Mouse (Mus musculus): ENCODE measurements around the gene Acpp.

Gene Acpp

DNA sequence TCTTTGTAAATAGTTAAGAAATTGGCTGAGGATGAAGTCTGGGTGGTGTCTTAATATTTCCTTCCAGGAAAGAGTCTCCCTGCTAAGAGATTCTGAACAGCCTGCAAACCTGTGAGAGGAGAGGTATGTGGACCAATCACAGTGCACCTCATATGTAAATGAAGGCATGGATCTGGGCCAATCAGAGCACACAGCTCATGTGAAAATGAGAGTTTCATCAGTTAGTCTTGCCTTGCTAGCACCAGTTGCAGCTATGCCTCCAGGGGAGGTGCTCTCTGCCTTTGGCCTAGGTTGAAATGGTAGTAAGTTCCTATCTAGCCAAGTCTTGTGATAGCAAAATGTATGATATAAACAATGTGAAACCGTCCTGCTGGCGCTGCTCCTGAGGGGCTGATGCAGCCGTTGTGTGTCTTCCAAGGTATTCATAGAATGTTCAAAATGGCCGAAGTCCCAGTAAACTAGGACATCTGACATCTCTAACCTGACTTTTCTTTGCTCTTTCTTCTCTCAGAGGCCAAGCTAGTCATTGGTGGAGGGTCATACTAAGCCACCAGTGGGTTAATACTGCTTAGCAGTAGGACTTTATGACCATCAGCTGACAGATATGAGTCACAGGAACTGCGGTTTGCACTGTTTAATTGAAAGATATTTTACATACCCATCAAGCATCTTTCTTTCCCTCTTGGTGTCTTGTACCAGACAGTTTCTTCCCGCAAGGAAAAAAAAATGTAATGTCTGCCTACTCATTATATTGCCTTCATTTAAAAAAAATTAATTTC lies 32.0 kb downstream of the Acpp start:
- in situ Hi-C loops (cut with MboI, MseI): no loop called here

DNA sequence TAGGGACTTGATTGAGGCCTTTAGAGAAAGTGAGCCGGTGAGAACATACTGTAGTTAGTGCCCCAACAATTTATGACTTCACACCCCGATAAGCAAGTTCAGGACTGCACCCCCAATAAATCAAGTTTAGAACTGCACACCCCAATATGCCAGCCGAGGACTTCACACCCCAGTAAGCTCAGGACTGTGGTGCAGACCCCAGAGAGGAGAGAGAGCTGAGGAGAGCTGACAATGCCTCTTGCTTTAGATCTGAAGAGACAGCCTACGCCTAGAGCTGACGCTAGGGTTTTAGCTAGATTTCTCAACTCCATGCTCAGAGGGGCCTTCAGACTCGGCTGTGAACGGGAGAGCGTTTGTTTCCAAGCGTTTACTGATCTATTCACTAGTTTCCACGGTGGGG lies 32.7 kb downstream of the Acpp start:
- in situ Hi-C loops (cut with MboI, MseI): no loop called here

DNA sequence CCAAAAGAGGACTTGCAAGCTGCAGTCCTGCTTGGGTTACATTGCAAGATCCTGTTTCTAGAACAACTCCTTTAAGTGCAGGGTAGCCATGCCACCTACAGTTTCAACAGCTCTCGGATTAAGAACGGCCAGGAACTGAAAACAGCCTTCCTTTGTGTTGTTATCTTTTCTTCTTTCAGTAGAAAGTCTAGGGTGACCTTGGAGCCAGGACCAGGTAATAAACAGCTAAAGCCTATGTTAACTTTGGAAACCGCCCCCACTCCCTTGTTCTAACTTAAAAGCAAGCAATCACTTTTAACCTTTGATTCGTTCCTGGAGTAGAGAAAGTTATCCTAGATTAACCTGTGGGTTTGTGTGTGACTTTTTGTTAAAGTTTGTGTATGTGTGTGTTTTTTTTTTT lies 33.2 kb downstream of the Acpp start:
- in situ Hi-C loops (cut with MboI, MseI): no loop called here

DNA sequence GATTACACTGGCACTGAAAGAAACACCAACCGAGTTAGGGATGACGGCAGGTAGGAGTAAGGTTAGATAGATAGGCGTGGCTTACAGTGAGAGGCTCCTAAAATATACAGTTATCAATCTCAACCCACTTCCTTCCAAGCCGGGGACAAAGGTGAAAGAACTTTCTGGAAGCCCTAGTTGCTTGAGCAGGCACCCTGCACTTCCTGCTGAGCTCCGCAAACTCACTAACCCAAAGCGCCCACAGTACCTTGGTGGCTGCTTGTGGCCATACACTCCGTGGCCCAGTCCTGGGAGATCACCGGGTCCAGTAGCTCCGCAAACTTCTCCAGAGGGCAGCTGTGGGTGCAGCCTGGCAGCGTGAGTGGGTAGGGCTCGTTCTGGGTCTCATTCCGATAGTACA lies 37.0 kb downstream of the Acpp start:
- in situ Hi-C loops (cut with MboI, MseI): no loop called here

DNA sequence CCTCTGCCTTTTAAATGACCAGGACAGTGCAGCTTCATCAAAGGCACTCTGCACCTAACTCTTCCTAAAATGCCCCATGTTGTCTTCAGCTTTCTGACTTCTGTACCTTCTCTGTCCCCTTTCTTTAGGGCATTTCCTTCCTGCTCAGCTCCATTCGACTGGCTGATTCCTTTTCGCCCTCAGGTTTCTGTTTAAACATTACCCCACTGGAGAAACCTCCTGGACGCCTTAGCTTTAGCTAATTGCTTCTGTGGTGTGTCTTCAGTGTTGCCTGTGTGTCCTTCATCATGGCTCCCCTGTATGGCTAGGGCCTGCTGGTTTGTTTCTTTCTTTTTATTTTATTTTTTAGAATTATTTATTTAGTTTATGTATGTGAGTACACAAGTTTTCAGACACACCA lies 40.5 kb downstream of the Acpp start:
- in situ Hi-C loops (cut with MboI, MseI): no loop called here

DNA sequence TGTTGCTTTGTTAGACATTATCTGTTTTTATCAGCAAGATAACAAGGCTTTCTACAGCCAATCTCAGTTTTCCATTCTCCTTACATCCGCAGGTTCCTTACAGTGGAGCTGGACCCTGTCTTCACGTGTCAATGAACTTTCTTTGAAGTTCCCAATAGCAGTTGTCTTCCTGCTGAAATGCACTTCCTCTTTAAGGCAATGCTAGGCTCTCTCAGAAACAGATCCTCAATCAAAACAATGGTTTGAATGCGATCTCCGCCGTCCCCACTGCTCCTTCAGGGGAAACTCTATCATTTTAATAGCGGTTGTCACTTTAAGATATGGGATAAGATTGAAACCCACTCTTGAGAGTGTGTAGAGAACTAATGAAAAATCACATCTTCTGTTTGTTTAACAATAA lies 52.6 kb downstream of the Acpp start:
- in situ Hi-C loops (cut with MboI, MseI): no loop called here

DNA sequence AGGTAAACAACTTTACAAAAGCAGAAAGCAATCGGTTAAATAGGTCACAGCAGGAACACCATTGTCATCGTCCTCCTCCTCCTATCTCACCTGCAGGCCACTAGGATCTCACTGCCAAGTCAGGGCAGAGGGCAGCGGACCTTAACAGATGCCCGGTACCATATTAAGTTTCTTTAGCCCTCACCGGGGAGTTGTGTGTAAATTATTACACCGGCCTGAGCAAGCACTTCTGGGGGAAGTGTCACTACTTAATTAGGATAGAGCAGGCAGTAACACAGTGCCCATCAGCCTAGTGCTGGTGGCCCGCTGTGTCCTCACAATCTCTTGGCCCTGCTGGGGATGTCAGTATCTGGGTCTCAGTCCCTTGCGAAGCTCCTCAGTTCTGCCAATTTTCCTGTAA lies 55.0 kb downstream of the Acpp start:
- in situ Hi-C loops (cut with MboI, MseI): no loop called here

DNA sequence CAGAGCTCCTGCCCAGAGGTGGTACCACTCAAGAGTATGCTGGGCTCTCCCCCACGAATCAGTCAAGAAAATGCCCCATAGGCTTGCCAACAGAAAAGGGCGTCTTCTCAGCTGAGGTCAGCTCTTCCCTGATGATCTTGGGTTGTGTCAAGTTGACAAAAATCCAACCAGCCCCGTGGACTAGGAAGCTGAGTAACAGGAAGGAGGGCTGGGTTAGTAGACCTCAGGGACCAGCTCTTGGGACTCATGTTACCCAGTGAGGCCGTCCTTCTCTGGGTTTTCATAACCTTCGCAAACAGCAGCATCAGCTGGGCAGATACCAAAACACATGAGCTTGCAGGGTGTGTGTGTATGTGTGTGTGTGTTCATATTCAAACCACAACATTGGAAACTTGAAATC lies 55.8 kb downstream of the Acpp start:
- in situ Hi-C loops (cut with MboI, MseI): no loop called here

DNA sequence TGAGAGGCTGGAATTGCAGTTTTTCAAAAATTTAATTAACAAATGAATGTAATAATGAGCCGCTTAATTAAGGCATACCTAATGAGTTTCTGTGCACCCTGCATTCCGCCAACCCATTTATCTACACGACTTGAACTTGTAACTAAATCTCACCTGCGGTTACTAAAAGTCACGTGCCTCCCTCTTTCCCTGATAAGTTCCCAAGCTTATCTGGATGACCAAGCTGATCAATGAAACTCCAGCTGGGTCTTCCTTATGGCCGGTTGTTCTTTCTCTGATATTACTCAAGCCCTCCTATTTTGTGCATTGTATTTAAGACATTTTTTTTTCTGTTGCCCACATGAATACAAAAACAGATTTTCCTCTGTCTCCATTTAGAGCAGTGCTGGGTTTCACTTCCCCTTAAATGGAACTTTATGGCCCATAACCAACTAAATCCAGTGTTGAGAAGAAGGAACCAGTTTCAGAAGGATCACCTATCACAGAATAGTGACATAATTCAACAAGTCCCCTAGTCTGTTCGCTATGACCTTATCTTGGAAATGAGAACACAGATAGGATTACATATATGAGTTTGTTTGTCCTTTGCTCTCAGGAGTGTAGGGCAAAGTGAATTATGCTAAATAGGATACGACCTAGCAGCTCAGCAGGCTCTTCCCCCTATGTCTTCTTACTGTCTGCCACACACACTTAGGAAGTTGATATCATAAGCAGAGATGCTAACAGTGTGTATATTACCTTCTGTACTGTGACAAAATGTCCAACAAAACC lies 56.6 kb downstream of the Acpp start:
- in situ Hi-C loops (cut with MboI, MseI): no loop called here

DNA sequence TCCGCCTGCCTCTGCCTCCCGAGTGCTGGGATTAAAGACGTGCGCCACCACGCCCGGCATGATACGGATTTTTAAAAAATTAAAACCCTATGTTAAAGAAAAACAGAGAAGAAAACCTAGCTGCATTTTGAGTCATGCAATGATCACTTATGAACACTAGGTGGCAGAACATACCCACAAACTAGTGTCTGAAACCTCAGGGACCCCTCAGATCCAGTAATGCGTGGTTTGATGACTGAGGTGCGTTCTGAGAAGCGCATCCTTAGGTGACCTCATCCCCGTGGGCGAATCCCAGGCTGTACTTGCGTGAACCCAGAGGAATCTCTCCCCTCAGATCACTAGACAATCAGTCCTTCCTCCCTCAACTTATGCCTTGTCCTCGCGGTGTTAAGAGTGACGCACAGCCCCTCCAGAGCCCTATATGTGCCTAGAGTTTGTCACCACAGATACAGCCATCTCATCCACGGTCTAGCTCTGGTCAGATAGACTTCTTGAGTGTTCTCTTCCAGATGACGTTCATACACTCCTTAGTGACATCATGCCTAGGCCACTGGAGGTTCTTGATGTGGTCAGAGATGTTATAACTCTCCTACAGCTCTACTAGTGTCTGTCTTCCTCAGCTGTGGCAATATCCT lies 59.9 kb downstream of the Acpp start:
- in situ Hi-C loops (cut with MboI, MseI): no loop called here

DNA sequence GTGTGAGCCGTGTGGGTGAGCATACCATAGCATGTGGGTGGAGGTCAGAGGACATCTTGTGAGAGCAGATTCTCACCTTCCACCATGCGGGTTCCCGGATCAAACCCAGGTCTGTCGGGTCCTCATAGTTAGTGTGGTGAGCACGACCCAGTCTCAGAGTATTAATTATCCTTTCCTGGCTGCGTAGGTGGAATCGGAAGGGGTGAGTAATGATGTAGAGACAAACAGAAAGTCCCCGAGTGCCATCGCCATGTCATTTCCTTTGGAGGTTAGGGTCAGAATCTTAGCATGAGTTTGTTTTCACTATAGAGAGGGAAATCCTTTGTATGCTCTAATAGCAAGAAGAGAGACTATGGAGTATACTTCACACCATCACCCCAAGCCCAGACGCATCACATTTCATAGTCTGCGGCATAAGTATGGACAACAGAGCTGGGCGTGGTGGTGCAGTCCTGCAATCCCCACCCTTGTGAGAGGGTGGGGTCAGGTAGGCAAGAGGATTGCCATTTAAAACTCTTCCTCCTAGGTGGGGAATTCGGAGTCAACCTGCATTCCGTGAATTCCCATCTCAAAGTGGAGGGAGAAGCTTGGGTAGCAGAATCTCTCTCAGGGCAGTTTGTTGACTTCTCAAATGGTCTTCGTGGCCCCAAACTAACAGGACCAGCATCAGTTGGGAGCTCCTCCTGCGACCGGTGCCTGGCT lies 62.3 kb downstream of the Acpp start:
- in situ Hi-C loops (cut with MboI, MseI): no loop called here

DNA sequence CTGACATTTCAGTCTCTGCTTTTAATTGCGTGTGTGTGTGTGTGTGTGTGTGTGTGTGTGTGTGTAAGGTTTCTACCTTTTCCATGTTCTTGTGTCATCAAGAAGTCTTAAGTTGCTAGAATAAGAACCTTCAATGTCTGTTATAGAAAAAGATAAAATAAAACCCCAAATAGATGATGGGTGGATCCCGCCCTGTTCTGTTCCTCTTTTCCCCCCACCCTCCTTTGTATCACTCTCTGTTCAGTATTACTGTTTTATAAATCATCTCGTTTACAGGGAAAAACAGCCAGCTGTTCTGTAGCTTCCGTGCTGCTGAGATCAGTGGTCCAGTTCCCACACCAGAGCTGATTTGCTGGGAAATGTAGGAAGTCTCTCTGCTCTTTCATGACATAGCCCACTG lies 65.5 kb downstream of the Acpp start:
- in situ Hi-C loops (cut with MboI, MseI): no loop called here

DNA sequence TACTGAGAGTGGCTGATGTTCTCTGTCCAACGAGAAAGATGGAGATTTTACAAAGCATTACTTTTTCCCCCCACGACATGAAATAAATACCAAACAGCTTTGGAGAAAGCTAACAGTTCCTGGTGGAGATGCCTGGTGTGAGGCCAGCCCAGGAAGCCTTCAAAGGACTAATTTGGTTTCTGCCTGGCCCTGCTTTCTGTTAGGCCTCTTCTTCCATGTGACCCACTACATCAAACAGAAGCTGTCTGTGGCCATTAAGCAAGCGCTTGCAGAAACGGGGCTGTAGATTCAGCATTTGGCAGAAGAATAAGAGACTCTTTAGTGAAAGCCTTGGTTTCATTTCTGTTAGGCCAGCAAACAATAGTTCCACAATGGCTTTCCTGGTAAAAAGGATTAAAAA lies 65.9 kb downstream of the Acpp start:
- in situ Hi-C loops (cut with MboI, MseI): no loop called here

DNA sequence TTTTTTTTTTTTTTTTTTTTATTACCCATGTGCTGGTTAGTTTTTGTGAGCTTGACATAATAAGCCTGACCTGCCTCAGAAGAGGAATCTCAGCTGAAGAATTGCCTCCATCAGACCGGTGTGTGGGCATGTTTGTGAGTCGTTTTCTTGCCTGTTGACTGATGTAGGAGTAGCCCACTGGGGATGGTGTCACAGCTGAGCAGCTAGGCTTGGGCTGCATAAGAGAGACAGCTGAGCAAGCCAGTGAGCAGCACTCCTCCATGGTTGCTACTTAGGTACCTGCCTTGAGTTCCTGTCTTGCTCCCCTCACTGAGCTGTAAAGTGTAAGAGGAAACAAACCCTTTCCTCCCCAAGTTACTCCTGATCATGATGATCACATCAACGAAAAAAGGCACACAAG lies 67.6 kb downstream of the Acpp start:
- in situ Hi-C loops (cut with MboI, MseI): loop anchor here (10.0 kb wide), 1 partner anchor 1375 kb away; the partner anchor contains the start of gene Pik3r4

DNA sequence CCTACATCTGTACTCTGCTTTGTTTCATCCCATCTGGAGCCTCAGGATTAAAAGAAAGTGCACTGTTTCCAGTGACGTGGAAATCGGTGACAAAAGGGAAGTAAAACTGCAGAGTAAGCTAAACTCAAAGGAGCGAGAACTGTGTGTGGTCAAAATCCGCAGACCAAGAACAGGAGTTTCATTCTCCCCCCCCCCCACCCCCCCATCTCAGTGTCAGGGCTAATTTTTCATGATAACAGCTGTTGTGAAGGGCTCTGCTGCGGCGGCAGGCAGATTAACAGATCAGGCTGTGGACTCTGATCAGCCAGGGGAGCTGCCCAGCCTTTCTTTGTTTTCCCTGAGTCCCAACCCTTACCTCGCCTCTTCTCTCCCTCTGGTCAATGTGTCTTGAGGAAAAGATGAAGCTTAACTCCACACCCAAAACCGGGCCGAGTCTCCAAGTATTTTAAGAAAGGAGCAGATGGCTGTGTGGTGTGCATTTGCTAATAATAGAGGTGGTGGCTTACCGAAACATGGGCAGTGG lies 68.1 kb downstream of the Acpp start:
- in situ Hi-C loops (cut with MboI, MseI): loop anchor here (10.0 kb wide), 1 partner anchor 1375 kb away; the partner anchor contains the start of gene Pik3r4

DNA sequence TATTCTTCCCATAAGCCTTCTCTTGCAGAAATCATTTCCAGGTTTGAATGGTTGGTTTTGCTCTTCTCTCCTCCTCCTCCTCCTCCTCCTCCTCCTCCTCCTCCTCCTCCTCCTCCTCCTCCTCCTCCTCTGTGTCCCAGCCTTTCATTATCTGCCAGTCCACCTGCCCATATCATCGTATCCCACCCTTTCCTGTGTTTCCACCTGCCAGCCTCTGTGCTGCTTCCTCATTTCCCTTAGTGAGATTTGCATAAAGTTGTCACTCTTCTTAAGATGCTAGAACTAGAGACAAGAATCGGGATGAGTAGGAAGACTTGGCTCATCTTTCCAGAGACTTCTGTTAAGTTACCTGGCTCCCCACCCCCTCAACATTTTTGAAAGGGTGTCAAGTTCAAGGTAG lies 73.0 kb downstream of the Acpp start:
- in situ Hi-C loops (cut with MboI, MseI): loop anchor here (10.0 kb wide), 1 partner anchor 1380 kb away; the partner anchor contains the start of gene Pik3r4

DNA sequence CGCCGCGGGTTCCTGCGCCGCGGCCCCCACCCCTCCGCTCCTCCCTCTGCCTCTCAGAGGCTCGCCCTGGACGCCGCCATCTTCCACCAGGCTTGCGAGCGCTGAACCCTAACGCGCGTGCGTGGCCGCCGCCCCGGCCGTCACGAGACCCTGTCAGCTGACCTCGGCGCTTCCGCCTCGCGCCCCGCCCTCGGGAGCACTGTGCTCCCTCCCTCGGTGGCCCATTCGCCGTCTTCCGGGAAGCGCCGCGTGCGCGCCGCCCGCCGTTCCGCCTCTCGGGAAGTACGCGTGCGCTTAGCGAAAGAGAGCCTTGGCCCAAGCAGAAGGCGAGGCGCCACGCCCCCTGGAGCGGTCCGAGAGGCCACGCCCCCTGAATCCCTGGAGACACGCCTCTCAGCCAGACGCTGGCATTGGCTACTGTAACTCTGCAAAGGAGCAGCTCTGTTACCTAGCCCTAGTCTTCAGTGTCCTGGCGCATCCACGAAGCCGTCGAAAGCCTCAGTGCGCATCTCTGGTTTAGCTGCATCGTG lies 74.7 kb downstream of the Acpp start, which contains the start of gene Dnajc13:
Gene Dnajc13, minus strand, starts transcription at position 108 of the 530 bp plus-strand sequence.
- in situ Hi-C loops (cut with MboI, MseI): loop anchor here (10.0 kb wide), 1 partner anchor 1382 kb away; the partner anchor contains the start of gene Pik3r4

DNA sequence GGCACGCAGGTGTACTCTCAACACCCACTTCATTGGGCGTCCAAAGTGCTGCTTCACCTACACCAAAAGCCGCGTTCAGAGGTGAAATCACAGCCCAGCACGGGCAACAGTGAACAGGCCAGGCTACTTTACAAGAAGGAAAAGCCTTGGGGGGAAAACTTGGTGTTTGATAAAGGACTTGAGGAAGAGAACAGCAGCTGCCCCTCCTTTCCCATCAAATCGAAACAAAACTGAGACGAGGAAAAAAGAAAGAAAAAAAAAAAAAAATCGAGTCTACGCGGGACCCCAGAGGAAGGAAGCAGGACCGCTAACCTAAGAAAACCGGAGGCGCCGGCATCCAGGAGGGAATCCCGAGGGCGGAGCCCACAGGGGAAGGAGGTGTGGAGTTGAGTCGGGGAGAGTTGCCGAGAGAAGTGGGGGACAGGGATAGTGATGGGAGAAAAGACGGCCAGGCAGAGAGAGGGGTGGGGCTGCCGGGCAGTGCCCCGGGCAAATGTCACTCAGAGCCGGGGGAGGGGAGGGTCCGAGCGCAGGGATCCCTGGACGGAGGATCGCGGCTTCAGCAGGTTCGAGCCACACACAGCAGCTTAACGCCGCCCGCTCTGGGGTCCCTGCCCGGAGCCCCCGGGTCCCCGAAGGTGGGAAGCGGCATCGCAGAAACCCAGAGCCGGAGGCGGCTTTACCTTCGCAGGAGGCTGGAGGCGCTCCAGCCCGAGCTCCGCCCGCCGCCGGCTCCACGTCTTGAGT lies 75.4 kb downstream of the Acpp start:
- in situ Hi-C loops (cut with MboI, MseI): loop anchor here (10.0 kb wide), 1 partner anchor 1383 kb away; the partner anchor contains the start of gene Pik3r4

DNA sequence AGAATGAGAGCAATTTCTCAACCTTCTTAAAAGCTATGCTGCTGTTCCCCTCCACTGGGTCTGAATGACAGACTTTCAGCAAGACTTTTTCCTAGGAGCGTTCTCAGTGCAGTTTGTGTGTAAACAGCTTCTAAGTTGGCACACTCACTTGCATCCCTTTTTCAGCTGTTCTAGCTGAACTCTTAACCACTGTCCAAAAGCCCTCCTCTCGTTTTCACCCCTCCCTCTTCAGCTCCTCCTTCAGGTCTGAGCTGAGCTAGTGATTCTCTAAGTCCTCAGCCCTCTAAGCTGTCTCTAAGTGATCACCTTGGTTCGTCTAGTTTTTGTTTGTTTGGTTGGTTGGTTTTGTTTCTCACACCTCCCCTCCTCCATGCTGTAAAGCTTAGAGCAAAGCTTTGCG lies 77.2 kb downstream of the Acpp start:
- in situ Hi-C loops (cut with MboI, MseI): loop anchor here (10.0 kb wide), 1 partner anchor 1384 kb away; the partner anchor contains the start of gene Pik3r4

DNA sequence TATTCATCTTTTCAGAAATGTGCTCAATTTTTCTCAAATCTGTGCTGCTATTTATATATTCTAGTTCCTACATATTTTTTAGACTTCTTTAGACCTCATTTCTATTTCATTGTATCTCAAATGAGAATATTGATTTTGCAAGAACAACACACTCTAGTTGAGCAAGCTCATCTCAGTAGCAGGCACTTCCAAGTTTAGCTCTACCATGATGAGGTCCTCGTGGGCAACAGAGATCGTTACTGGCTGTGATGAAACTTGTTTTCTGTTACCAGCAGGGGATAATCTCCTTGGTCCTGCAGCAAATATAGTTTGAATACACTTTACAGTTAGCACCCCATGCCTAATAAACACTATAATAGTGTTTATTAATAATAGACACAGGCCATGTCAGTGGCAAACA lies 81.5 kb downstream of the Acpp start:
- in situ Hi-C loops (cut with MboI, MseI): no loop called here

Measured in T-helper 1 cell (primary cell).